Mouse (Mus musculus) retina, postnatal 7 days (tissue): Measurements from ENCODE around the gene Sart1.
"Not testable (repeated sequence)": the region's sequence is repeated elsewhere in the genome, so short reads cannot be mapped to it uniquely, and the experiment has no call there.

Source experiments
- DNase-seq: peaks from one replicate; pipeline ENCODE4 v3.0.0-alpha.2; 2012; ENCODE audit warnings: low read depth, low spot score

Gene Sart1

DNA sequence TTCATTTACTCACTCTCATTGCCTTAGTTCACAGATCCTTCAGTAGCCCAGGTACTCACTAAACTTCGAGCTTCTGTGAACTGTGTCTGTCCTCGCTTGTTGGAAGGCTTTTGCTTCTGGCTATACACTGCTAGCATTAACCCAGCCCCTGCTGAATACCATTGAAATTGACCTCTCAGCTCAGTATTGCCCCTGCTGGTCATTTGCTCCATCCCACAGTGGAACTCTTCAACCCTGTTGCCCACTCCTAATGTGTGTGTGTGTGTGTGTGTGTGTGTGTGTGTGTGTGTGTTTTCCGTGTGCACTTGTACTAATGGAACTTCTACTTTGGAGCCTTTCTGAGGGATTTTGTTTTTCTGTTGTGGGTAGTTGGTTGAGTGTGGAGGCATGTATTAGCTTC, 17.6 kb downstream of the Sart1 start:
- DNase-seq: no peak

GRCm38 (mm10) chr19:5367455-5367854, 21.0 kb downstream of the Sart1 start:
- DNase-seq: no peak

DNA sequence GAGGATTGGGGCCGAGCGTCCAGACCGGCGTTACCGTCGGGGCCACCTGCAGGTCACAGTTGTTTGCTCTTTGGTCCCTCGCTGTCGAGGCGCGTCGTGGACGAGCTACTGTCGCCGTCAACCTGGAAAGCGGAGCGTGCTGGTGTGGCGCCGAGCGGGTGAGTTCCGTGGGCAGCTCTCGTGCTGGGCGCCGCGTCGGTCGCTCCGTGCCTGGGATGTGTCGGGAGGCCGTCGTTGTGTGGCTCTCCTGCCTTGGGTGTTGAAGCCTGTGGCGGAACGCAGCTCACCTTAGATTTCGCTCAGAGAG, 21.5 kb downstream of the Sart1 start, which contains the start of gene Banf1:
TSS of gene Banf1 (minus strand) at position 116 of the 307 bp plus-strand sequence.
- no peak for DNase-seq

GRCm38 (mm10) chr19:5366175-5367052, 22.1 kb downstream of the Sart1 start, which contains the start of gene Eif1ad:
TSS of gene Eif1ad (plus strand) at chr19:5366741.
- peak; percentile 96 for DNase-seq

DNA sequence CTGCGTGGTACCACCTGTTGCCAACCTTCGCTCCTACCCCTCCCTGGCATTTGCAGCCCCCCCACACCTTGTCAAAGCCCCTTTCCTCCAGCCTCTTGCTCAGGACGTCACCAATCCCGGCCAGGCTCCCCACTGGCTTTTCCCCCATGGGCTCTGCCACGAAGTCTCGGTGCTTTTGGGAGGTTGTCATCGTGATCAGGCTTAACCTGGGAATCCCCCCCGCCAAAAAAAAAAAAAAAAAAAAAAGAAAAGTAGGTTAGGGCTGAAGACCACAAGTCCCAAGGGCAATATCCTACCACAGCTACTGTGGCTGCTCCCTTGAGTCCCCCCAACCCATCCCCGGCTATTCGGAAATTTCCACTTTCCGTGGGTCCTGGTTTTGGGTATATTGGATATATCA, 22.8 kb downstream of the Sart1 start:
- no peak for DNase-seq

DNA sequence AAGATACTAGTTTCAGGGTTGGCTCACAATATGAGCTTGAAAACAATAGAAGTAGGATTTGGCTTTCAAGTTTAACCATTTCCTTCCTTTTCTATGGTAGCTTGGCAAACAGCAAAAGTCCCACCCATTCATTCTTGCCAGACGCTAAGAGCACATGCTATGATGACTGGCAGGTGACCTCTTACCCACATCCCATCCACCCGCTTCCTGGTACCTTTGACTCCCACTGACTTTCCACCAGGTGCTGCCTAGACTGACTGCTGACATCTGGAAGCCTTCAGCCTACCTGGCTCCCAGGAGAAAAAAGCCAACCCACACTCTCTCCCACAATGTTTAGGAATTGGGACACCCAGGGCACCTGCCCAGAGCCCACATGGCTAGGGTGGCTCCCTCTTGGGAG, 24.4 kb downstream of the Sart1 start:
- DNase-seq: no peak

DNA sequence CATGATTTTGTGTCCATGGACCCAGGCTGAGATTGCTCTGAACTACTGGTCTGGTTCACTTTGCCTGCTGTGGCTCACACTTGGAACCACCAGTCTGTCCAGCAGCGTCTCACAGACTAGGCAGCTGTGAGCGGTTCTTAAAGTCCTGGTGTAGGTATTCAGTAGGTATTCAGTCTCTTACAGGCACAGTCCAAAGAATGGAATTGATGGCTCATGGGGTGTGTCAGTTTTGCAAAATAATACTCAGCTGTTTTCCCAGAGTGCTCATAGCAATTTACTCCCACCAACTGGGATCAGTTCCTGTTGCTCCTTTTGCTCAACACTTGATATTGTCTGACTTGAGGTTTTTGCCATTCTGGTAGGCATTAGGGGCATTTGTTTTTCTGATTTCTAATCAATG, 26.3 kb downstream of the Sart1 start:
- no peak for DNase-seq

DNA sequence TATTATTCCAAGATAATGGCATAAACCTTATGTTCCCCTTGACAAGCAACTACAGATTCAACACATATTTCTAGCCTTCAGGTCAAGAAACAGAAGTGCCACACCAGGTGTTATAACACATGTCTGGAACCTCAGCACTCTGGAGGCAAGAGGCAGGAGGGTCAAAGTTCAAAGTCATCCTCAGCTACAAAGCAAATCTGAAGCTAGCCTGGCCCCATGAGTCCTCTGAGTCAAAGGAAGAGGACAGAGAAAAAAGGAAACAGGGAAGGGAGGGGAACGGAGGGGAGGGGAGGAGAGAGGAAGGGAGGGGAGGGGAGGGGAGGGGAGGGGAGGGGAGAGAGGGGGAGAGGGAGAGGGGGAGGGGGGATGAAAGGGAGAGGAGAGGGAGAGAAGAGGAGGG, 32.4 kb downstream of the Sart1 start:
- no peak for DNase-seq

DNA sequence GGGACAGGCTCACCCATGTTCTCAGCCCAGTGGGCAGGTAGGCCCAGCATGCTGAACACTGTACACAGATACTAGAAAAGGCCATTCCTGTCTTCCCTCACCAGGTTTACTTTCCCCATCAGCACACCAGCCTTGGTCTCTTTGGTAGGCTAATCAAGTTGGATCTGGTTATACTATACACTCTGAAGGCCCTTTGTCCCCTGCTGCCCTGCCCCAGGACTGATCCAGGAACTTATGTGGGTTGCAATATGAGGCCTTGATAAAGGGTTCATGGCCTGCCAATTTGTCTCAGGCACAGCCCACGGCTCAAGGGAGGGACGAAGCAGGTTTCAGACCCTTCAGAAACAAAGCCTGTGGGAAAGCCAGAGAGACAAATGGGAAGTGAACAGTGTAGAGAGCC, 34.9 kb downstream of the Sart1 start:
- DNase-seq: no peak

GRCm38 (mm10) chr19:5349502-5349873, 39.0 kb downstream of the Sart1 start, which contains the start of gene Cst6:
TSS of gene Cst6 (minus strand) at chr19:5349574.
- not testable (repeated sequence) for DNase-seq

DNA sequence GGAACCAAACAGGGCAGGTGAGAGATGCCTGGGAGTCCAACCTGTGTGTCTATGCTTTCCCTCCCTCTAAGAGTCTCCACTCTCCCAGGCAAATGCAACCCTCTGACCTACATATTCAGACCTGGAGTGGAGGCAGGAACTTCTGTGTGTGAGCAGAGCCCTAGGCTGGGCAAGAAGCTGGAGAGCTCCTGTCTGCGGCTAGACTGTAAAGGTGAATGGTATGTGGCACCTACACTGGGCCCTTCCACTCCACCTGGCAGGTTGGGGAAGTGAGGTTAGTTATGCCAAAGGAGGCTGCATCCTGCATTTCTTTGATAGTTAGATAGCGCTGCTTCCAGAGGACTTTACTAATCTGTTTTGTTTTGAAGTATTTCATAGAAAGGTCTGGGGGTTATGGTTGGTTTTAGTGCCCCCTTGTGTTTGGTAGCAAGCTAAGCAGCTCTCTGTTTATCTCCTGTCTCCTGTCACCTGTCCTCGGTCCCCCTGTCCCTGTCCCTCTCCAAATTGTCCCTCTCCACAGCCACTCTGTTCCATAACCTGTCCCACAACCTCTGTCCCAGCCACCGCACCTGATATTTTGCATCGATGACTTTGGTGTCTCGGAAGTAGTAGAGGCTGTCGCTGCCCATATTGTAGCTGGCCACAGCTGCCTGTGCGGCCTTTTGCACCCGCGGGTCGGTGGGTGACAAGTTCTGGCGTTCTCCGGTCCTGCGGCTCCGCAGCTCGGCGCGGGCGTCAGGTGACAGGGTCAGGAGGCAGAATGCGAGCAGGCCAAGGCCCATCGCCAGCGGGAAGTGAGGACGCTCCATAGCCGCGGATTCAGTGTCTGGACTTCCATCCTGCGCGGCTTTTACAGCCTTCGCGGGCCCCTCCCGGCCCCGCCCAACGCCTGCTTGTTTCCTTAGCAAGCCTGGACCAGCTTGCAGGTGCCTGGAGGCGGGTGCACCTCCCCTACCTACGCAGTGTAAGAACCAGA, 39.7 kb downstream of the Sart1 start:
- DNase-seq: peak; percentile 17

DNA sequence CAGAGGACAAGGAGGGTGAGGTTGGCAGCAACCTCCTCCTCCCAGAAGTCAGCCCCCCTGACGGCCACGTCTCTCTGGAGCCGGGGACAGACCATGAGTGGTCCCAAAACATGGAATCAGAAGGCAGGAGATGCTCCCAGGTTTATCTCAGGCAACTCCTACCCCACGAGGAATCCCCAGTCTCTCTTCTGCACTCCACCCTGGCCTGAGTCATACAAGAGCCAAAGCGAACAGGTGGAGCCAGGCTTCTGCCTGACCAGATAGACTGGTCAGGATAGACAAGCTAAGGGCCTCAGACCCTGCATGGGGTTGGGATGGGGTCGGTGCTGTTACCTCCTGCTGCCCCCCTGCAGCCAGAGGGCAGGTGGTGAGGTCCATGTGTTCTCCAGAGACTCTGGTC, 40.4 kb downstream of the Sart1 start:
- DNase-seq: no peak

DNA sequence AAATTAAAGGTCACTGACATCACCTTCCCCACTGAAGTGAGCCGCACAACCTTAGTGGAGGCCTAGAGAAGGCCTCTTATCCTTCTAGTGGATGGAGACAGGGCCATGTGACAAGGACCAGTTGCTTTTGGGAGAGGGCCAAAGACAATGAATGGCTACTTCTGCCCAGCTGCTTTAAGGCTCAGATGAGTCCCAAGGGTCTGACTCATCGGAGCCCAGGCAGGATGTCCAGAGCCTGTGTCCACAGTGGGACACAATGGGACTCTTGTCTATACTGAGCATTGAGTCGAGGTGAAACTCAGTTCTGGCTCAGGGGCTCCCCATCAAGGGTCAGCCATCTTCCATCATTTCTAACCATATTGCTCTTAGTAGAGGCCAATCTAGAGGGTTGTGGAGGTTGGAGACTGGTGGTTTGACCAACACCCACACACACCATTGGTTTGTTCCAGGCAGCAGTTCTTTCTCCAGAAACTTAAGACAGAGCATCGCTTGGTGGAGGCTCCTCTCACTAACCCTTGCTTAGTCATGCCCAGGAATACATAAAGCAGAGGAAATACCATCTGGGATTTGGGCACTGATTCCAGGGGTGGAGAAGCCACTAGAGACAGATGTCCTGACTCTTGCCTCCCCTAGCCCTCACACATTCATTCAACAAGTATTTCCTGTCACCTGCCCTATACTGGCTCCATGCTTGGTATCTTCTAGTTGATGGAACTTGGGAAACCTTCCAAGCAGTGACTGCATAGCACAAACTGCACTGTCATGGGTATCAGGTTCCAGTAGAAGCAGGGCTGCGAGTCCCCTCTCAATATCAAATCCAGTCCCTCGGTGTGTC, 43.0 kb downstream of the Sart1 start:
- DNase-seq: no peak

DNA sequence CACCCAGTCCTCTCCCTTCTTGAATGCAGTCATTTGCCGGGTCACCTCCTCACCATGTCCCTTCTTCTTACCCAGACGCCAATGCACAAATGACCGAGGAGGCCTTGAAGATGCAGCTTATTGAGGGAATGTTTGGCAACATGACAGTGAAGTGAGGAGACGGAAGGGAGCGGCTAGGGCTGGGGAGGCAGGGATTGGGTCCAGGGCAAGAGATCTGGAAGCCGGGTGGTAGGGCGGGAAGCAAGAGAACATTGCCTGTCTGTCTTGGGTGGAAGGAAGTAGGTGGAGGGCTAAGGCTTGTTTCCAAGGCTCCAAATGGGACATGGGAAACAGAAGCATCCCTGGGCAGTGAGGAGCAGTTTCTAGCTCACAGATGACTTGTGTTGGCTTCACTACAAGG, 47.1 kb downstream of the Sart1 start:
- no peak for DNase-seq

GRCm38 (mm10) chr19:5337975-5338374, 50.5 kb downstream of the Sart1 start:
- peak; percentile 58 for DNase-seq

- no peak for DNase-seq
Observed at GRCm38 (mm10) chr19:5335441-5335840, 53.1 kb downstream of the Sart1 start, which contains the start of gene Catsper1. TSS of gene Catsper1 (plus strand) at chr19:5335741.

GRCm38 (mm10) chr19:5334741-5335140, 53.8 kb downstream of the Sart1 start:
- no peak for DNase-seq

DNA sequence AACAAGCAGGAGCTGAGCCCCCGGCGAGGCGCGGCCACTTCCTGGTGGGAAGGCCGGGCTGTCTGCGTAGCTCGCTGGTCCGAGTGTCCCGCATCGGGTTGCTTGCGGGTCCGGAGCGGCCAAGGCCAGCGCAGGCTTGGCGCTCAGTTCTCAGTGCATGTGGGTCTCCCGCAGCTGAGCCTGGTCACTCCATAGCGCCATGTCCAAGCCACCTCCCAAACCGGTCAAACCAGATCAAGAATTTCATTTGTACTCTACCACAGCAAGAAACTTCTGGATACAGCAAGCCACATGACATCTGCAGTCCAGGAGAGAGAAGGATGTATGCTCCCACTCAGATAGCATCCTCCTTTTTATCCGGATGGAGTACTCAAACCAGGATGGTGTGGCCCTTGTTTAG, 60.5 kb downstream of the Sart1 start:
- no peak for DNase-seq
